Mouse (Mus musculus): ENCODE data around the gene Gm4131.

DNA sequence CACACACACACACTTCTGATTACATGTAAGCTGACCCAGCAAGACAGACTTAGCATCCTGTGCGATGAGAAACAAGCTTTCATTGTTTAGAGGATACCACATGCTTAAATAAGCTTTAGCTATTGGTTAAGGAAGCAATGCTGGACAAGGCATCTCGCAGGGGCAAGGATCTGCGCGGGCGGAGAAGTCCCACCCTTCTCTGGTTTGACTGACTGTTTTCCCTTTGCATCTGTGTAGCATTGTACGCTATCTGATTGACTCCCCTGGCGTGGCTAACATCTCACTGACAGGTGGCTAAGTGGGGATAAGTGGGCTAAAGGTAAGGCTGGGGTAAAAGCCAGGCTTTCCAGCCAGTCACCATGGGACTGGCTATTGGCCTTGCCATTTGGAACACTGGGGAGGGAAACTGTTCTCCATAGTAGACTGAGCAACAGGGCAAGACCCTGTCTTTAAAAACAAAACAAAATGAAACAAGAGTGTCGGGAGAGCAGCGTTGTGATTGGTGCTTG lies 110.4 kb downstream of the Gm4131 start, which contains the start of gene Gucy1b2:
- TF ChIP-seq EP300 (IDR thresholded peaks at IDR 0.05) (no peak), CTCF (IDR thresholded peaks at IDR 0.05) (no peak)

Measured in lung, postnatal 0 days (tissue).